Mouse (Mus musculus) c-Kit-negative CD71-positive TER-119-positive erythroid progenitor cells, embryonic 14.5 days (primary cell): ENCODE results near the gene Cct4.

Source experiments
- DNase-seq: peaks from one replicate; pipeline ENCODE4 v3.0.0-alpha.2; 2013; ENCODE audit warnings: low read depth, low spot score

Cct4 gene

GRCm38 (mm10) chr11:23029399-23029798 is 39.1 kb downstream of the Cct4 start:
- no peak for DNase-seq

GRCm38 (mm10) chr11:23047252-23047651 is 56.9 kb downstream of the Cct4 start:
- DNase-seq, result no peak

- DNase-seq, result no peak
These were observed 57.6 kb downstream of the Cct4 start for GRCm38 (mm10) chr11:23047663-23048582.

- no peak for DNase-seq
These were observed 59.3 kb downstream of the Cct4 start for GRCm38 (mm10) chr11:23049642-23050041.

- DNase-seq, result no peak
These were observed 62.0 kb downstream of the Cct4 start for GRCm38 (mm10) chr11:23052353-23052752.
